Mouse (Mus musculus) bone marrow, adult 2 months (tissue): ENCODE data around the gene Miox. TPM values are rescaled to one million over a fixed set of nuclear protein-coding genes. Genes with fewer than 3 reads are reported as not detected.
A peak's percentile ranks its signal among the peaks of the same experiment; 100 is the strongest.

Source experiments
- H3K27ac ChIP-seq: fragments of 200-500 bp; 2 replicates; pipeline ENCODE4 v1.5.1; 2012; ENCODE audit warnings: low read depth, mild to moderate bottlenecking, control low read depth, inconsistent platforms, low read length; ENCODE audit not compliant: control insufficient read depth, poor library complexity, insufficient read depth
- H3K4me1 ChIP-seq: fragments of 200-500 bp; 2 replicates; pipeline ENCODE4 v1.6.1; 2011; ENCODE audit warnings: low read length; ENCODE audit not compliant: control insufficient read depth, insufficient read depth
- H3K4me3 ChIP-seq: fragments of 200-500 bp; replicated peaks from 2 replicates; pipeline ENCODE3; 2011; ENCODE audit warnings: mild to moderate bottlenecking, low read depth, low read length, control low read depth; ENCODE audit not compliant: control insufficient read depth
- CTCF ChIP-seq: fragments of 200-500 bp; IDR thresholded peaks from 2 replicates; pipeline ENCODE4 v1.5.1; 2011; ENCODE audit warnings: low read length, control low read depth; ENCODE audit not compliant: control insufficient read depth, insufficient read depth
- POLR2A ChIP-seq: fragments of 200-500 bp; IDR thresholded peaks from 2 replicates; pipeline ENCODE4 v1.6.1; 2011; ENCODE audit warnings: low read depth, mild to moderate bottlenecking, control low read depth, low read length, borderline replicate concordance; ENCODE audit not compliant: control insufficient read depth
- WGBS: fragments of 180-500 bp; shearing (Covaris S2); methylation state at CpG from one replicate; pipeline ENCODE4 v1.1.7; 2018; 5-methylcytosine and 5-hydroxymethylcytosine counted together
- polyA plus RNA-seq: library from polyadenylated mRNA; stranded (reverse); fragments of >200 nt; gene quantifications from 2 replicates; pipeline ENCODE4 v1.2.4, GENCODE M21; 2011; ENCODE audit warnings: low replicate concordance; ENCODE audit not compliant: missing spikeins, insufficient read depth, insufficient read length

The Miox gene
- polyA plus RNA-seq, 1 experiment, result 15.5 TPM

GRCm38 (mm10) chr15:89358784-89359183 lies 24.6 kb downstream of the Miox start:
- H3K4me1 ChIP-seq, result no peaks in the 10 kb centered on the region
- no peak overlapping the region for H3K27ac ChIP-seq
- 62% methylated on average over 3 of the region's 3 CpGs for whole genome bisulfite sequencing
- H3K4me3 ChIP-seq, result no peak overlapping the region
- TF ChIP-seq CTCF, result no peak
- no peak for TF ChIP-seq POLR2A

GRCm38 (mm10) chr15:89363051-89363450 lies 28.9 kb downstream of the Miox start:
- no peak overlapping the region for H3K27ac ChIP-seq
- H3K4me3 ChIP-seq, result no peak overlapping the region
- 95% methylated on average over 7 of the region's 7 CpGs for WGBS
- no peaks in the 10 kb centered on the region for H3K4me1 ChIP-seq
- TF ChIP-seq CTCF, result no peak
- TF ChIP-seq POLR2A, result no peak

- no peak overlapping the region for H3K4me3 ChIP-seq
- no peak overlapping the region for H3K27ac ChIP-seq
- no peaks in the 10 kb centered on the region for H3K4me1 ChIP-seq
- no peak for TF ChIP-seq CTCF
- TF ChIP-seq POLR2A, result no peak
- 95% methylated on average over 4 of the region's 4 CpGs for WGBS
Observed at GRCm38 (mm10) chr15:89365141-89365551, 30.9 kb downstream of the Miox start.

GRCm38 (mm10) chr15:89372068-89372467 lies 37.9 kb downstream of the Miox start:
- WGBS, result 79% methylated on average over 13 of the region's 13 CpGs
- H3K4me3 ChIP-seq, result no peak overlapping the region
- no peaks in the 10 kb centered on the region for H3K4me1 ChIP-seq
- TF ChIP-seq POLR2A (no peak), CTCF (no peak)
- no peak overlapping the region for H3K27ac ChIP-seq

GRCm38 (mm10) chr15:89372536-89372935 lies 38.3 kb downstream of the Miox start:
- 90% methylated on average over 7 of the region's 7 CpGs for WGBS
- no peak for TF ChIP-seq POLR2A
- TF ChIP-seq CTCF, result no peak
- H3K4me3 ChIP-seq, result no peak overlapping the region
- no peaks in the 10 kb centered on the region for H3K4me1 ChIP-seq
- H3K27ac ChIP-seq, result no peak overlapping the region

- Histone ChIP-seq H3K4me1 (no peaks in the 10 kb centered on the region), H3K4me3 (peak overlapping the region; percentile 94), H3K27ac (peak overlapping the region; percentile 85)
- TF ChIP-seq POLR2A, result no peak
- peak; percentile 80 for TF ChIP-seq CTCF
- 1% methylated on average over 35 of the region's 35 CpGs for WGBS
Observed at GRCm38 (mm10) chr15:89373027-89373761, 39.0 kb downstream of the Miox start.

- peak within 1 kb of the TSS; percentile 85 for H3K27ac ChIP-seq
- under 1% methylated on average over 42 of the region's 42 CpGs for whole genome bisulfite sequencing
- no peaks in the 10 kb centered on the region for H3K4me1 ChIP-seq
- TF ChIP-seq CTCF, result peak; percentile 81
- peak; percentile 24; the same call in 1 of the 2 replicates for TF ChIP-seq POLR2A
- H3K4me3 ChIP-seq, result peak within 1 kb of the TSS; percentile 94
Observed at GRCm38 (mm10) chr15:89373762-89374248, 39.6 kb downstream of the Miox start, which contains the start of gene Sco2. TSS of gene Sco2 (minus strand) at chr15:89373846.

- TF ChIP-seq CTCF, result no peak
- TF ChIP-seq POLR2A, result no peak
- peak overlapping the region; percentile 94 for H3K4me3 ChIP-seq
- no peak overlapping the region for H3K27ac ChIP-seq
- H3K4me1 ChIP-seq, result no peaks in the 10 kb centered on the region
- WGBS, result 58% methylated on average over 9 of the region's 9 CpGs
Observed at GRCm38 (mm10) chr15:89374340-89374739, 40.1 kb downstream of the Miox start.

GRCm38 (mm10) chr15:89374801-89375534 lies 40.8 kb downstream of the Miox start:
- 87% methylated on average over 17 of the region's 17 CpGs for WGBS
- Histone ChIP-seq H3K27ac (no peak overlapping the region), H3K4me1 (no peaks in the 10 kb centered on the region)

More at GRCm38 (mm10) chr15:89374801-89375534, 40.8 kb downstream of the Miox start:
- H3K4me3 ChIP-seq, result no peak overlapping the region
- TF ChIP-seq CTCF (no peak), POLR2A (no peak)
